Mouse (Mus musculus) small intestine, adult 2 months (tissue): ENCODE measurements at regions not wholly inside any gene's neighbourhood (a gene's known extent, or its start where the extent isn't known, plus 50 kb on each side); places are given as distances from the start of the nearest gene placed in this dataset.

Source experiments
- H3K27ac ChIP-seq: fragments of 200-500 bp; 2 replicates; pipeline ENCODE4 v1.5.1; 2012; ENCODE audit warnings: low read depth, low read length, control low read depth, inconsistent platforms; ENCODE audit not compliant: insufficient read depth
- H3K27me3 ChIP-seq: fragments of 200-500 bp; 2 replicates; pipeline ENCODE4 v1.6.1; 2012; ENCODE audit warnings: mild to moderate bottlenecking, moderate library complexity, low read length, inconsistent platforms; ENCODE audit not compliant: control insufficient read depth, insufficient read depth
- H3K36me3 ChIP-seq: fragments of 200-500 bp; 2 replicates; pipeline ENCODE4 v1.6.1; 2012; ENCODE audit warnings: mild to moderate bottlenecking, low read length, control low read depth, inconsistent platforms; ENCODE audit not compliant: control insufficient read depth, insufficient read depth
- H3K4me1 ChIP-seq: fragments of 200-500 bp; 2 replicates; pipeline ENCODE4 v1.6.1; 2012; ENCODE audit warnings: low read length, inconsistent platforms, mixed read lengths; ENCODE audit not compliant: control insufficient read depth, insufficient read depth, insufficient read length
- H3K4me3 ChIP-seq: fragments of 200-500 bp; 2 replicates; pipeline ENCODE4 v1.5.1; 2012; ENCODE audit warnings: low read depth, mild to moderate bottlenecking, control low read depth, inconsistent platforms, low read length, moderate library complexity
- CTCF ChIP-seq: fragments of 200-500 bp; IDR thresholded peaks from 2 replicates; pipeline ENCODE4 v1.5.1; 2012; ENCODE audit warnings: low read depth, mild to moderate bottlenecking, control low read depth, inconsistent platforms, low read length, moderate library complexity, mixed read lengths; ENCODE audit not compliant: insufficient replicate concordance, insufficient read length; ENCODE audit errors: extremely low read depth
- POLR2A ChIP-seq: fragments of 200-500 bp; IDR thresholded peaks from 2 replicates; pipeline ENCODE4 v1.6.1; 2012; ENCODE audit warnings: low read depth, mild to moderate bottlenecking, control low read depth, inconsistent platforms, low read length, moderate library complexity
- WGBS: fragments of 180-500 bp; shearing (Covaris S2); methylation state at CpG from one replicate; pipeline ENCODE4 v1.1.7; 2018; 5-methylcytosine and 5-hydroxymethylcytosine counted together

GRCm38 (mm10) chr3:39114056-39114455 lies 227.3 kb downstream of the Fat4 start:
- H3K4me3 ChIP-seq, result no peak overlapping the region
- no peaks in the 10 kb centered on the region for H3K36me3 ChIP-seq
- TF ChIP-seq POLR2A, result no peak
- no peak overlapping the region for H3K27ac ChIP-seq
- WGBS, result 63% methylated on average over 3 of the region's 3 CpGs
- no peaks in the 10 kb centered on the region for H3K4me1 ChIP-seq
- H3K27me3 ChIP-seq, result no peaks in the 10 kb centered on the region

GRCm38 (mm10) chr3:39114826-39115225 lies 228.1 kb downstream of the Fat4 start:
- no peak for TF ChIP-seq POLR2A
- no peak for TF ChIP-seq CTCF
- 83% methylated on average over 3 of the region's 3 CpGs for WGBS
- no peak overlapping the region for H3K27ac ChIP-seq

GRCm38 (mm10) chr3:39115441-39115840 lies 228.7 kb downstream of the Fat4 start:
- Histone ChIP-seq H3K27ac (no peak overlapping the region), H3K27me3 (no peaks in the 10 kb centered on the region), H3K4me3 (no peak overlapping the region), H3K4me1 (no peaks in the 10 kb centered on the region), H3K36me3 (no peaks in the 10 kb centered on the region)
- TF ChIP-seq CTCF, result no peak
- TF ChIP-seq POLR2A, result no peak
- 36% methylated on average over 1 of the region's 1 CpGs for WGBS

More at GRCm38 (mm10) chr3:39114826-39115225, 228.1 kb downstream of the Fat4 start:
- no peaks in the 10 kb centered on the region for H3K4me1 ChIP-seq
- no peak overlapping the region for H3K4me3 ChIP-seq
- H3K36me3 ChIP-seq, result no peaks in the 10 kb centered on the region
- no peaks in the 10 kb centered on the region for H3K27me3 ChIP-seq

DNA sequence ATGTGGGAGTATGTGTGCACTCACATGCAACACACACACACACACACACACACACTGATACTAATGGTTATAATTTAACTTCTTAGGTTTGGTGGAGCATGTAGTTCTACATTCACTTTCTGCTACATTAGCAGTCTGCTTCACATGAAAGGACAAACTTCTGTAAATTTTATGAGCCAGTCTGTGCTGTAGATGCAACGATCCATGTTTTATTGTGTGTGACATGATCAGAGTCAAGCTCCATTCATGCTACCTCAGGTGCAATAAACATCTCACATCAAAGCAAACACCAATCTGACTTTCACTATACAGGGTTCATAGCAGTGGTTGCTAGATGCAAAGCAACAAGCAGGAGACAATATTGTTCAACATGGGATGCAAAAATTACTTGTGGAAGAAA lies 235.5 kb downstream of the Fat4 start:
- no peaks in the 10 kb centered on the region for H3K36me3 ChIP-seq
- H3K4me3 ChIP-seq, result no peak overlapping the region
- WGBS, result 57% methylated on average over 1 of the region's 1 CpGs
- no peaks in the 10 kb centered on the region for H3K4me1 ChIP-seq
- H3K27ac ChIP-seq, result no peak overlapping the region
- H3K27me3 ChIP-seq, result no peaks in the 10 kb centered on the region
- TF ChIP-seq POLR2A (no peak), CTCF (no peak)

GRCm38 (mm10) chr3:39130532-39130931 lies 243.8 kb downstream of the Fat4 start:
- no peaks in the 10 kb centered on the region for H3K27me3 ChIP-seq
- H3K4me1 ChIP-seq, result no peaks in the 10 kb centered on the region
- H3K27ac ChIP-seq, result no peak overlapping the region
- 78% methylated on average over 3 of the region's 3 CpGs for WGBS
- H3K4me3 ChIP-seq, result no peak overlapping the region
- TF ChIP-seq POLR2A (no peak), CTCF (no peak)
- no peaks in the 10 kb centered on the region for H3K36me3 ChIP-seq

GRCm38 (mm10) chr3:39165006-39165667 lies 278.4 kb downstream of the Fat4 start:
- H3K36me3 ChIP-seq, result no peaks in the 10 kb centered on the region
- no peak overlapping the region for H3K4me3 ChIP-seq
- H3K27ac ChIP-seq, result no peak overlapping the region
- H3K4me1 ChIP-seq, result no peaks in the 10 kb centered on the region
- no peaks in the 10 kb centered on the region for H3K27me3 ChIP-seq
- 81% methylated on average over 6 of the region's 6 CpGs for WGBS
- no peak for TF ChIP-seq POLR2A
- no peak for TF ChIP-seq CTCF

DNA sequence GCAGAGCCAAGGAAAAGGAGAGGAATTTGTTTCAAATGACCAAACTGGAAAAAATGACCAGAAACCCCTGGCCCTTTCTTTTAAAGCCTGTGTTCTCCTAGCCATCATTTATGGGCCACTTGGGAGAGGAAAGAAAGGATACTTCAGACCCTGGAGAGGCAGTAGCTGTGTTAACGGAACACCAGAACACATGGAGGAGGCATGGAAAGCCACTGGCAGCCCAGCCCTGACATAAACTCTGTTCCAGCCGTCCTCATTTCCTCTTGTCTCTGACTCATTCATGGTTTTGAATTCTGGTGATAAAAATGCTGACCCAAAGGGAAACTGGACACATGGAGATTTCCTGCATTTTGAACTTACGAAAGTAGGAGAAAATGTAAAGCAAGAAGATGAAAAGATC lies 295.9 kb downstream of the Fat4 start:
- WGBS, result 71% methylated on average over 3 of the region's 3 CpGs
- Histone ChIP-seq H3K27me3 (no peaks in the 10 kb centered on the region), H3K27ac (no peak overlapping the region), H3K36me3 (no peaks in the 10 kb centered on the region), H3K4me3 (no peak overlapping the region), H3K4me1 (no peaks in the 10 kb centered on the region)
- TF ChIP-seq CTCF (no peak), POLR2A (no peak)

GRCm38 (mm10) chr3:39195102-39195501 lies 308.4 kb downstream of the Fat4 start:
- WGBS, result 94% methylated on average over 6 of the region's 6 CpGs

More at GRCm38 (mm10) chr3:39195102-39195501, 308.4 kb downstream of the Fat4 start:
- Histone ChIP-seq H3K27ac (no peak overlapping the region), H3K4me3 (no peak overlapping the region), H3K36me3 (no peaks in the 10 kb centered on the region), H3K4me1 (no peaks in the 10 kb centered on the region), H3K27me3 (no peaks in the 10 kb centered on the region)
- no peak for TF ChIP-seq CTCF
- no peak for TF ChIP-seq POLR2A
